Mouse (Mus musculus): ENCODE data around the gene Ghdc. TPM values are rescaled to one million over a fixed set of nuclear protein-coding genes. Genes with fewer than 3 reads are reported as not detected.

Gene Ghdc
- polyA plus RNA-seq (2012; rRNA removed), result 14.4 and 18.2 TPM in 2 replicates

DNA sequence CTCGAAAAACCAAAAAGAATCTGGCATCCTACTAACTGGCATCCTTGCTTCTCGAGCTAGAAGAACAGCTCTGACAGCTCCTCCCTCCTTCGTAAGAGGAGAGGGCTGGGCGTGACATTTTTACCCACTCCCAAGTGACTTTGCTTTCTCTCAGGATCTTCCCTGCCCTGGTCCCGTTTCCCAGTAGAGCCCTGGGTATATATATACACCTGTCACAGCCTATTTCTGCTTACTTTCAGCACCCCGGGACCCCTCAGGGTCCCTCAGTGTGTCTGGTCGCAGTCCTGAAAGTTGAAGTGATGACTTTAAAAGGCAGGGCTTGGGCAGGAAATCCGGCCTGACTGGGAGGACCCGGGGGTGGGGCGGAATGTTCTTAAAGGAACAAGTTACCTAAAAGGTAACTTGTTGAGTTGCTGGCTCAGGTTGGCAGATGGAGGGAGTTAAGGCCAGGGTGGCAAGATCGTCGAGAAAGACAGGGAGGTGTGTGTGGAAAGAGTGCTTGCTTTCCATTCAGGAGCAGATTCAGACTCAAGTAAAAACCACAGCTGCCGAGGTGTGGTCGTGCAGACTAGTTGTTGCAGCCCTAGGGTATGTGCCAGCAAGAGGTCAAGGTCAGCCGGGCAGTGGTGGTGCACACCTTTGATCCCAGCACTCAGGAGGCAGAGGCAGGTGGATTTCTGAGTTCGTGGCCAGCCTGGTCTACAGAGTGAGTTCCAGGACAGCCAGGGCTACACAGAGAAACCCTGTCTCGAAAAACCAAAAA, at the start of gene Ghdc:
Ghdc (minus strand) TSS at position 312 of the 763 bp plus-strand sequence.
- peak; percentile 81 for DNase-seq
- TF ChIP-seq CTCF (IDR thresholded peaks at IDR 0.05; ENCODE audit: insufficient read depth, low read length) (no peak), POLR2A (IDR thresholded peaks at IDR 0.05; ENCODE audit: borderline replicate concordance, extremely low read depth, low read depth, low read length) (no peak)
- H3K4me1 ChIP-seq (ENCODE audit: control insufficient read depth, insufficient read depth, low read length), result peaks cover 4% of the 10 kb centered on the region; the same call in 1 of the 2 replicates
- WGBS, result 8% methylated on average over 17 of the region's 17 CpGs
- H3K4me3 ChIP-seq (replicated peaks; ENCODE audit: extremely low read depth, low read depth, low read length), result peak within 1 kb of the TSS; percentile 80

DNA sequence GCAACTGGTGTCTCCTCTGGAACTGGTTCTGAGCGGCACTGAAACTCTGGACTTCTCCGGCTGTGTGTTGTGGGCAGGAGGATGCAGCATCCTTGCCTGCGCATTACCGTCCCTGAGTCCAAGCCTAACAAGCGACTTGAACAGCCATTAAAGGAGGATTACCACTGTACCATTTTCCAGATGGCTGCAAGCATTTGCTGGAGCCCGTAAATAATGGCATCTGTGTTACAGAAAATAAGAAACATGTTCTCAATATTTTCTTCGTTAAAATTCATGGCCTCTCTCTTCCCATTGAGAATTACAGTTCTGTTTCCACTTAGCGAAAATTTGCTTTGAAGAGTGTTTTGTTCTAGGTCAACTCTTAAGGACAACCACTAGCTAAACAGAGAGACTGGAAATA, 49.3 kb upstream of the Ghdc start:
- Histone ChIP-seq H3K4me3 (replicated peaks; ENCODE audit: extremely low read depth, low read depth, low read length) (no peak overlapping the region), H3K4me1 (ENCODE audit: control insufficient read depth, insufficient read depth, low read length) (peaks cover 13% of the 10 kb centered on the region; the same call in 1 of the 2 replicates)
- DNase-seq, result no peak
- 85% methylated on average over 8 of the region's 8 CpGs for WGBS
- TF ChIP-seq CTCF (IDR thresholded peaks at IDR 0.05; ENCODE audit: insufficient read depth, low read length) (no peak), POLR2A (IDR thresholded peaks at IDR 0.05; ENCODE audit: borderline replicate concordance, extremely low read depth, low read depth, low read length) (no peak)

DNA sequence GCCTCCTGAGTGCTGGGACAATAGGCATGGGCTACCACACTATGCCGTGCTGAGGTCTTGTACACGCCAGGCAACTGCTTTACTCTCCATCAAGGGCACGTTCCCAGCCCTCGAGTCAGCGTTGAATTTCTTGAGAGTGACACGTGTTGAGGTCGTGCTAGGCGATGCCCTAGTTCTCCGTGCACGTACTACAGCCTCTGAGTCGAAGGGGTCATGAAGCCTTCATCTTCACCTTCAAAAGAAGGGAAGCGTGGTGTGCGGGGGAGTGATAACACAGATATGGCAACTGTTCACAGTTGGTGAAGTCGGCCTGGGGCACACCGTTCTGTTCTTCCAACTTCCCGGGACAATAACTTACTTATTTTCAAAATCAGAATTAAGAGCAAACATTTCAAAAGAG, 48.9 kb upstream of the Ghdc start:
- WGBS, result 69% methylated on average over 16 of the region's 16 CpGs
- no peak for TF ChIP-seq POLR2A (IDR thresholded peaks at IDR 0.05; ENCODE audit: borderline replicate concordance, extremely low read depth, low read depth, low read length)
- no peak for DNase-seq
- Histone ChIP-seq H3K4me3 (replicated peaks; ENCODE audit: extremely low read depth, low read depth, low read length) (no peak overlapping the region), H3K4me1 (ENCODE audit: control insufficient read depth, insufficient read depth, low read length) (peaks cover 14% of the 10 kb centered on the region; the same call in 1 of the 2 replicates)

DNA sequence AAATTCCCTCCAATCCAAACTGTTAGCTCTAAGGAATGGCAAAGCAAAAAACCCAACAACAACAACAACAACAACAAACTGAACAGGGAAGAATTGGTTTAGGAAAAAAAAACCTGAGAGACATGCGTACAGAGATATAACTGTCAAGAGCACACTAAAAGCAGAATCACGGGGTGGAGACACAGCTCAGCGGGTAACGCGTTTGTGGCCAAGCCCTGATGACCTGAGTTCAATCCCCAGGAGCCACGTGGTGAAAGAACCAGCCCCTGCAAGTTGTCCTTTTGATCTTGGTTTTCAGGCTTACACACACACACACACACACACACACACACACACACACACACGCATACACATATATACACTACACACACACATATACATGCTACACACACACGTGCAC, 48.3 kb upstream of the Ghdc start:
- no peak for DNase-seq
- TF ChIP-seq CTCF (IDR thresholded peaks at IDR 0.05; ENCODE audit: insufficient read depth, low read length) (no peak), POLR2A (IDR thresholded peaks at IDR 0.05; ENCODE audit: borderline replicate concordance, extremely low read depth, low read depth, low read length) (no peak)
- 83% methylated on average over 8 of the region's 8 CpGs for WGBS
- Histone ChIP-seq H3K4me1 (ENCODE audit: control insufficient read depth, insufficient read depth, low read length) (peaks cover 17% of the 10 kb centered on the region), H3K4me3 (replicated peaks; ENCODE audit: extremely low read depth, low read depth, low read length) (no peak overlapping the region)

DNA sequence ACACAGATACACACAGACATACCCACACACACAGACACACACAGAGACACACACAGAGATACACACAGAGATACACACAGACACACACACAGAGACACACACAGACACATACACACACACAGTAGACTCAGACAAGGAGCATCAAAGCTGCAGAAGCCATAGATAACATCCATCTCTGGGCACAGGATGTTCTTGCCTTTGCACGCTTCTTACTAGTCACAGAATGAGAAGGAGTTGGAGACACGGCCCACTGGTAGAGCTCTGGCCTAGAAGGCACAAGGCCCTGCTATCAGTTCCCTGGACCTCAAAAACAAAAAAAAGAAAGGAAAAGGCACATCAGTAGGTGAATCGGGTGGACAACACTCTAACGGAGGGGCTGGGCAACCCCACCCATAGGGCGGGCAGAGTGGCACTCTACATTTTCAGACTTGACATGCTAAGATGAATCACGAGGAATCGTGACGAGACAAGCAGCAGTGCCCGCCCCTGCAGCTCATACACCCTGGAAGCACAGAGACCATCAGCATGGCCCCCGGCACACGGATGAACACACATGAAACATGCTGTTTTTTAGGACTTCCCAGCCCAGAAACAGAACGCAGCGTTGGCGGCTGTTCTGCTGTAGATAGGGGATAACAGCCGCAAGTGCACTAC, 47.7 kb upstream of the Ghdc start:
- H3K4me3 ChIP-seq (replicated peaks; ENCODE audit: extremely low read depth, low read depth, low read length), result no peak overlapping the region
- TF ChIP-seq POLR2A (IDR thresholded peaks at IDR 0.05; ENCODE audit: borderline replicate concordance, extremely low read depth, low read depth, low read length) (no peak), CTCF (IDR thresholded peaks at IDR 0.05; ENCODE audit: insufficient read depth, low read length) (no peak)
- 80% methylated on average over 15 of the region's 15 CpGs for WGBS
- H3K4me1 ChIP-seq (ENCODE audit: control insufficient read depth, insufficient read depth, low read length), result peaks cover 17% of the 10 kb centered on the region
- no peak for DNase-seq

DNA sequence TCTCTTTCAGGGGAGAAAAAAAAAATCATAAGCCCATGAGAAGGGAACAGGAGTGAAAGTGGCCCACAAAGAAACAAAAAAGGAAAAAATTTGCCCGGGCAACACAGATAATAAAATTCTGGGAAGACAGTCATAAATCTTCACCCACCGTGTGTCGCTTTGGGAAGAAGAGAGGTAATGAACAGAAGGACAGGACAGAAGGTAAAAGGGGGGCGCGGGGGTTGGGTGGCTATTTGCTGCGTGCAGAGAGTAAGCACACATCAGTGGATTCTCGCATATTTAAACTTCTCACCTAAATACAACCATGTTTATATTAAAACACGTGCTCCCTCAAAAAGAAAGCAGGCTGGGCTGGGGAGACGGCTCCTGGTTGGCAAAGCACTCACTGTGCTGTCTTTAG, 46.6 kb upstream of the Ghdc start:
- no peak overlapping the region for H3K4me3 ChIP-seq (replicated peaks; ENCODE audit: extremely low read depth, low read depth, low read length)
- TF ChIP-seq POLR2A (IDR thresholded peaks at IDR 0.05; ENCODE audit: borderline replicate concordance, extremely low read depth, low read depth, low read length) (no peak), CTCF (IDR thresholded peaks at IDR 0.05; ENCODE audit: insufficient read depth, low read length) (no peak)
- DNase-seq, result no peak
- 63% methylated on average over 9 of the region's 9 CpGs for WGBS
- peaks cover 17% of the 10 kb centered on the region for H3K4me1 ChIP-seq (ENCODE audit: control insufficient read depth, insufficient read depth, low read length)

DNA sequence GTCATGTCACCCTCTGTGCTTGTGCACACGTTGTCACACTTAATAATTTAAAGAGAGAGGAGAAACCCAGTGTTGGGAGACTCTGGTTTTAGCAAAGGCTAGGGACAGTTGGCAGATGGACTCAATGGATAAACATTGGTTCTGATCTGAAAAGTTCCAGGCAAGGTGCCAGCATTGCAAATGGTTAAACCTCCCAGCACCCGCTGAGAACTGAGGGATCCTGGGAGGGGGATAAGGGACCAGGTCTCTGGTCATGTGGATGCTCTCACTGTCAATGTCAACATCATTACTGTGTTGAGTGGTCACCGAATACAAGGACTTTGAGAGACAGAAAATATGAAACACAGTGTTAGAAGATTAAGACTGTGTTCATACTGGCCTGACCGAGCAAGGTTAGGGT, 46.0 kb upstream of the Ghdc start:
- Histone ChIP-seq H3K4me3 (replicated peaks; ENCODE audit: extremely low read depth, low read depth, low read length) (no peak overlapping the region), H3K4me1 (ENCODE audit: control insufficient read depth, insufficient read depth, low read length) (peaks cover 13% of the 10 kb centered on the region)
- 36% methylated on average over 4 of the region's 4 CpGs for WGBS
- no peak for DNase-seq
- TF ChIP-seq CTCF (IDR thresholded peaks at IDR 0.05; ENCODE audit: insufficient read depth, low read length), result no peak
- TF ChIP-seq POLR2A (IDR thresholded peaks at IDR 0.05; ENCODE audit: borderline replicate concordance, extremely low read depth, low read depth, low read length), result no peak

DNA sequence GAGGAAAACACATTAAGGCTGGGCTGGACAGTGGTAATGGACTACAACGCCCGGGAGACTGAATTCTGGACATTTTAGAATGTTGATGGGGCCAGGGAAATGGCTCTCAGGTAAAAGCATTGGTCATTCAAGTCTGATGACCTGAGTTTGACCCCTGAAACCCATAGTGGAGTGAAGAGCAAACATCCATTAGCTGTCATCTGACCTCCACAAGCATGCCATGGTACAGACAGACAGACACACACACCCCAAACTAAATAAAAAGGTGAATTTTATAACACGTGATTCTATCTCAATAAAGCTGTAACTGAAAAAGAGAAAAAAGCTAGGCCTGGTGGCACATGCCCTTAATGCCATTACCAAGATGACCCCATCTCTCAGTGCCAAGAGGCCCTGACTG, 45.6 kb upstream of the Ghdc start:
- H3K4me1 ChIP-seq (ENCODE audit: control insufficient read depth, insufficient read depth, low read length), result peaks cover 11% of the 10 kb centered on the region
- 45% methylated on average over 3 of the region's 3 CpGs for WGBS
- no peak for DNase-seq
- no peak overlapping the region for H3K4me3 ChIP-seq (replicated peaks; ENCODE audit: extremely low read depth, low read depth, low read length)
- TF ChIP-seq CTCF (IDR thresholded peaks at IDR 0.05; ENCODE audit: insufficient read depth, low read length) (no peak), POLR2A (IDR thresholded peaks at IDR 0.05; ENCODE audit: borderline replicate concordance, extremely low read depth, low read depth, low read length) (no peak)

DNA sequence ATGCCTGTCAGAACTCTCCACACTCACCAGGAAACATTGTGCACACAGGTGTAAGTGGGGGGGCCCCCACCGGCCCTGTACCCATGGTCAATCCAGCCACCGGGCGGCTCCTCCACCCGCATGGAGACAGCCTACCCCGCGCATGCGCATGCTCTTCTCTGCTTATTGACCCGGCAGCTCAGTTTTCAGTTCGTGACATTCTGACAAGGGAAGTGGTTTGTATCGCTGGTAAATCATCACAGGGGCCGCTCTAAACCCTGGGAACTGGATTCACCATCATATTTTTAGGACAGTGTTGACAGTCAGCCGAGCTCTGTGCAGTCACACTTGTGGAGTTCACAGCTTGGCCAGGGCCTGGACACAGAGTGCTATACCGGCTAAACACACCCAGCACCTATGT, 43.7 kb upstream of the Ghdc start:
- TF ChIP-seq POLR2A (IDR thresholded peaks at IDR 0.05; ENCODE audit: borderline replicate concordance, extremely low read depth, low read depth, low read length), result no peak
- TF ChIP-seq CTCF (IDR thresholded peaks at IDR 0.05; ENCODE audit: insufficient read depth, low read length), result no peak
- peak; percentile 61 for DNase-seq
- Histone ChIP-seq H3K4me3 (replicated peaks; ENCODE audit: extremely low read depth, low read depth, low read length) (no peak overlapping the region), H3K4me1 (ENCODE audit: control insufficient read depth, insufficient read depth, low read length) (peaks cover 11% of the 10 kb centered on the region)
- WGBS, result 20% methylated on average over 13 of the region's 13 CpGs

DNA sequence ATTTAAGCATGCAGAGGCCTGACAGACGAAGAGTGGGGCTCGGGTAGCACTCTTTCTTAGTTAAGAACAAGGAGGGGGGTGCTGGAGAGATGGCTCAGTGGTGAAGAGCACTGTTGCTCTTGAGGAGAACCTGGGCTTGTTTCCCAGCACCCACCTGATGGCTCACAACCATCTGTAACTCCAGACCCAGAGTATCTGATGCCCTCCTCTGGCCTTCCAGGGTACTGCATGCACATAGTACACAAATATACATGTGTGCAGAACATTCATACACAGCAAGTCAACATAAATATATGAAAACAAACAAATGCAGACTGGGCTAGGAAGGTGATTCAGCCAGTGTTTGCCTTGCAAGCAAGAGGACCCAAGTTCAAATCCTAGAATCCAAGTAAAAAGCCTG, 40.4 kb upstream of the Ghdc start:
- H3K4me3 ChIP-seq (replicated peaks; ENCODE audit: extremely low read depth, low read depth, low read length), result no peak overlapping the region
- TF ChIP-seq CTCF (IDR thresholded peaks at IDR 0.05; ENCODE audit: insufficient read depth, low read length) (0 out of 2 replicates have a peak, but pooled peaks have one; percentile 6), POLR2A (IDR thresholded peaks at IDR 0.05; ENCODE audit: borderline replicate concordance, extremely low read depth, low read depth, low read length) (no peak)
- WGBS, result 91% methylated on average over 2 of the region's 2 CpGs
- DNase-seq, result no peak
- peaks cover 9% of the 10 kb centered on the region for H3K4me1 ChIP-seq (ENCODE audit: control insufficient read depth, insufficient read depth, low read length)

Data from lung, adult 2 months (tissue).